Mouse (Mus musculus) MN1 (cell line): ENCODE data around the gene Gpat3.
A peak's percentile ranks its signal among the peaks of the same experiment; 100 is the strongest.

Source experiments
- DNase-seq: peaks from one replicate; pipeline ENCODE4 v3.0.0-alpha.2; 2016; ENCODE audit warnings: low spot score

Gene Gpat3

GRCm38 (mm10) chr5:100861140-100861539 is 15.6 kb downstream of the Gpat3 start:
- DNase-seq, result no peak

DNA sequence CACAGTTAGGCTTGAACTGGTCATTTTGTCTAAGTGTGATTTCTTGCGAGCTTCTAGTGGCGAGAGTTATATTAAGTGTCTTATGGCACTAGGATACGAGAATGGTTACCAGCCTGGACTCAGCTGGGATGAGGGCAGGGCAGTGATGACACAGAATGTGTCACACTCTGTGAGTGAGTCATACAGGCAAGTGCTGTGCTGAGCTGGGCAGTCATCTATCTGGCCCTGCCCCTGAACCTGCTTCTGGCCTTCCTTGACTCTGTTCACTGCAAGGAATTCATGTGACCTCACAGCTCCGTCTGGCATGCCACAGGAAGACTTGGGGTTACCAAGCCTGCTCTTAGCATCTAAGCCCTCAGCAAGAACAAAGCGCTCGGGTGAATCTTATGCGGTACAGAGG is 16.3 kb downstream of the Gpat3 start:
- no peak for DNase-seq

DNA sequence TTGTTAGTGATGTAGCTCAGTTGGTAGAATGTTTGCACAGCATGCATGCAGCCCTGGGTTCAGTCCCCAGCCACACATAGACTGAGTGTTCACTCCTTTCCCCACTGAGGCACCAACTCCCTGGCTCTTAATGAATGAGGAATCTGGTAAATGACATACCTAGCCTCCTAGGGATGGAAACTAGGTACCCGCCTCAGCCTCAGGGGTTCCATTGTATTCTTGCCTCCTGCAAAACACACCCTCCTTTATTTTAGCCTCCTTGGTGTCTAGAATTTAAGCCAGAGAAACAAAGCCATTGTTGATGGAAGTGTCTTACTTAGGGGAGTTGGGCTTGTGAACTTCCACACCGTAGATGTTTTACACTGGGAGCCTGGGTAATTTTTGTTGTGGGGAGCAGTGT is 17.6 kb downstream of the Gpat3 start:
- DNase-seq, result no peak

- DNase-seq, result no peak
These were observed 18.9 kb downstream of the Gpat3 start for GRCm38 (mm10) chr5:100864438-100864837.

DNA sequence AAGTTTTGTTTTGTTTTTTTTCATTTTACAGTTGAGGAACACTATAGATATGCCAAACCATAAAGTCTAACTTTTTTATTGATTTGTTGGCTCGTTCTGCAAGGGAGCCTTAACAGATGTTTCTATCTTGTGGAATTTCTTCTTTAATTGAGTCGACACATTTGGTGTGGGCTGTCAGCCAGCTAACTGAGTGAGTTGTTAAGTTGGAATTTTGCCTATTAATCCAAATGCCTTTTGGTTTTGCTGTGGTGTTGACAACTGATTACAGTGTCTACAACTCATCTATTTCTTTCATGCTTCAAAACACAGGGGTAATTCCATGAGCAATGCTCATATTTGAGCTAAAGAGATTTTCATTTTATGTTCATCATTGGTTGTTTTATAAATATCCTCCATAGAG is 20.7 kb downstream of the Gpat3 start:
- no peak for DNase-seq

DNA sequence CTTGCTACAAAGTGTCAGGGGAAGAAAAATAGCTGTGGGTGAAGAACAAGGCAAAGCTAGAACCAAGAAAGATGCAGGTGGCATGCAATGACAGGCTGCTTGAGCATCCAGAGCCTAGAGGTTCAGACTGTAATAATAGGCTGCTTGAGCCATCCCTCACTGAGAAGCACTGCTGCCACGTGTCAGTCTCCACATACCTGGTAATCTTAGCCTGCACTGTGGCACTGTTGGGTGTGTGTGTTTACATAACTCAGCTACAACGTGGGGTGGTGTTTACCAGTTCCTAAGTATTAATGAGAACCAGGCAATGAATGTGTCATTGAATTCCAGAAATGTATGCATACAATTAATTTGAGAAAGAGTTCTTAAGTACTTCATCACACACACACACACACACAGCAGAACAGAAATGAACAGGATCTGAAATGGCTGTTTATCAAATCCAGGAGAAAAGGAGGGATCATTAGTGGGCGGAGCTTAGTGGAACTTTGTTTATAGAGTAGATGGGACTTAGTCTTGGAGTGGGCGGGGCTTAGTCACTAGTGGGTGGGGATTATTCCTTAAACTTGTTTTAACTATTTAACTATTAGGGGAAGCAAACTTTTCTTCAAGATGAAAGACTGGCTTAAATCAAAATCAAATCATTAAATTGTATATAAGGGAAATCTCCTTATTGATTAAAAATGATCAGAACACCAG is 23.8 kb downstream of the Gpat3 start:
- DNase-seq, result no peak

DNA sequence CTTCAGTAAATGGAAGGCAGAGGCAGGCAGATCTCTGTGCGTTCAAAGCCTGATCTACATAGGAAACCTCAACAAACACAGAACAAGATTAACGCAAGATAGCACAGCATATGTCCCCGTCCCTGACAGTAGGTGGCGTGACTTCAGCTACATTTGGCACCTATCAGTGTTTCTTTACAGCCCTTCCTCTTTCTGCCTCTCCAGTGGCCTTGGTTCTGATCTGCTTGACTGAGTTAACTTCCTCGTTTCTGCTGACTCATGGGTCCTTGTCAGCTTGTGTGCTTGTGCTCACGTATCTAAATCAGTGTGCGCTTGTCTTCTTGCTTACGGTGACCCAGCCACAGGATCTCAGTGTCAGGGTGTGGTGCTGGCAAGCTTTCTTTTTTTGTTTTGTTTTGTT is 26.5 kb downstream of the Gpat3 start:
- no peak for DNase-seq

DNA sequence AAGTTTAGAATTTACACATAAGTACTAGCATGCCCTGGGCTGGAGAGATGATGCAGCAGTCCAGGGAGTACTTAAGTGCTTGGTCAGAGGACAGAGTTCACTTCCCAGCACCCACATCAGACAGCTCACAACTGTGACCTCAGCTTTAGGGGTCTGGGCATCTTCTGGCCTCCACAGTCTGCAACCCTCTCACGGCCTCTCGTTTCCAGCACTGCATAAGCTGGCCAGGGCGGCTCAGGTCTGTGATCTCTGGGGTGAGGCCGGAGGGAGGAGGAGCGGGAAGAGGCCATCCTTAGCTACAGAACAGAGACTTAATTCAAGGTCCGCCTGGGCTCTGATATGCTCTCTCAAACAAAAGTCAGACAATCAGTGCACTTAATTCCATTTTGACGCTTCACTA is 29.2 kb downstream of the Gpat3 start:
- DNase-seq, result no peak

- DNase-seq, result peak; percentile 38
These were observed 29.7 kb downstream of the Gpat3 start for GRCm38 (mm10) chr5:100875180-100875579.

DNA sequence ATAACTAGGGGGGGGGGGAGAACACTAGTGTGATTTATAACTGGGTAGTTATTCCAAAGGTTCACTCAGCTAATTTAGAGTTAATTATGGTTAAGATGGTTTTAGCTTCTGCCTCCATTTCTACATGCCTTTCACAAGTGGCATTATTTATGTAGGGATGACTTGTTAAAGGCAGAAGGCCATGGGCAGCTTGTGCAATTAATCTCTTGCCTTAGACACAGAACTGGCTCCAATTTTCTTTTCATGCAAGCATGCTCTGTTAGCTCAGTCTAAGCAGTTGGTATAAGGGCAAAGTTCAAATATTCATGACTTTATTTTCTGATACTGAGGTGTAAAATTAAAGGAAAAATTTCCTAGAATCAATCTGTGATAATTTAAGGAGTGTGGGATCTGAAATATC is 31.5 kb downstream of the Gpat3 start:
- DNase-seq, result no peak

GRCm38 (mm10) chr5:100885216-100885615 is 39.7 kb downstream of the Gpat3 start:
- no peak for DNase-seq

DNA sequence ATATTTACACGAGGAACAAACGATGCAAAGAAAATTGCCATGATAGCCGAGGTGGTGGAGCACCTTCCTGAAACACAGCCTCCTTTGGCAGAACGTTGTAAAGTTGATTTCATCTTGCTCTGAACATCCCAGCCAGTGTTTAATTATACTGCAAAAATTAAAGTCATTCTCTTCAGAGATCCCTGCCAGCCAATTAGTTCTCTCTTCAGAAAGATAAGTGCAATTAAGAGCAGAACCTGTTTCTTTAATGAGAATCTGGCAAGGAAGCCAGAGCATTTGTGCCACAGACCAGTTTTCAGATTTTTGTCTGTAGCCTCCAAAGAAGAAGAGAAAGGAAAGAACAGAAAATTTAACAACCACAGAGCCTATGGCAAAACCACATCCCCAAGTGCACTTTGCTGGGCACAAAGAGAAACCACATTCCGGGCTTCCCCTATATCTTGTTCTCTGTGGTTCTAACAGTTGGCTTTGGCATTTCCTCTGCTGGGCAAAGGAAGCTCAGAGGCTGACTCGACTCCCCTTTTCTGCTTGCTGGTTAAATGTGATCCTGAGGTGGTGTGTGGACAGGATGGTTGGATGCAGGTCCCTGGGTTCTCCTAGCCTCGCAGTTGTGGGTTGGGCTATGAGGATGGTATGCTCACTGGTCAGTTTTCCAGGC is 40.9 kb downstream of the Gpat3 start:
- DNase-seq, result peak; percentile 9

- no peak for DNase-seq
These were observed 50.7 kb downstream of the Gpat3 start for GRCm38 (mm10) chr5:100896199-100896598.

- DNase-seq, result no peak
These were observed 54.4 kb downstream of the Gpat3 start for GRCm38 (mm10) chr5:100899745-100900489.

DNA sequence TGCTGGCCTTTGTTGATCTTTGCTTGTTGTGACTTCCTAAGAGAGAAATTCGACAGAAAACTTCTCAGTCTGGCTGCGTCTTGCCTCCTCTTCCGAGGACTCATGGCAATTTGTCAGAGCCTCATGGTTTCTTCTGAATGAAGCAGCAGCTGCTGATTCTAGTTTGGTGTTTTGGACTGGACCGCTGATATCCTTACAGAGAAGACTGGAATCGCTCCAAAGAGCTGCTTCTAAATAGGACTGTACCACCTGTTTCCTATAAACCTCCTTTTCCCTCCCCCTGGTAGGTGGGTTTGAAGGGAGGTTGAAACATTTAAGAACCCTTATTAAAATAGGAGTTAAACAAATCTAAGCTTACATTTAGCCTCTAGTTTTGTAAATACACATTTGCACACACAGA is 55.5 kb downstream of the Gpat3 start:
- no peak for DNase-seq

DNA sequence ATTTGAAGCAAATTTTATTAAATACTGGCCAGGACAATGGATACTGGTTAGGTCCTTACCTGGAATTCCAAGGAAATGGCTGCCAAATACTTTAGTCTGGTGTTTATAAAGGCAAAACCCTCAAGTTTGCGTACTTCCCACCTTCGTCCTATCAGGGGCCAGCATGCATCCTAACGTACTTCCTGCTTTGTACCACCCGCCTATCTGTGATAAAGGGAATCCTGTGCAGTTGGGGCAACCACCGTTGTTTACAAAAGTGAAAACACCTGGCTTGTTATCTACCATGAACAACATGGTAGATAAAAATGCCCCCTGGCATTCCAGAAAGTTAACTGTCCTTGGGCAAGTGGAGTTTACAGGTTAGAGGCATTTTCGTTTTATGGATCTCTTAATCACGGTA is 63.0 kb downstream of the Gpat3 start:
- no peak for DNase-seq

DNA sequence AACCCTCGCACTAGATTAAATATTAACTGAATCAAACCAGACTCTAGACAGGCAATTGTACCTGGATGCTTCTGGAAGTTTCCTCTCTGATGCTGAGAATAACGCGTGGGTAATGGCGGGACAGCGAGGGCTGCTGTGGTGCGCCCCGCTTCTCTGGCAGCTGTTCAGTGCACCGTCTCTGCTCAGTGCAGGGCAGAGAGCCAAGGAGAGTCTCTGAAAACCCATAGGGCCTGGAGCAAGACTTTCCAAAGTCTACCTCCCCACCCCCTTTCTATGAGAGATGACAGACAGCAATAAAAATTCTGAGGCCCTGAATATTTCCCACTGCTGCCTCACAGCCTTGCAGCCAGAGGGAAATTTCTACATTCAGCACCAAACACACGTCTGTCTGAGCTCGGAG is 63.4 kb downstream of the Gpat3 start:
- no peak for DNase-seq

DNA sequence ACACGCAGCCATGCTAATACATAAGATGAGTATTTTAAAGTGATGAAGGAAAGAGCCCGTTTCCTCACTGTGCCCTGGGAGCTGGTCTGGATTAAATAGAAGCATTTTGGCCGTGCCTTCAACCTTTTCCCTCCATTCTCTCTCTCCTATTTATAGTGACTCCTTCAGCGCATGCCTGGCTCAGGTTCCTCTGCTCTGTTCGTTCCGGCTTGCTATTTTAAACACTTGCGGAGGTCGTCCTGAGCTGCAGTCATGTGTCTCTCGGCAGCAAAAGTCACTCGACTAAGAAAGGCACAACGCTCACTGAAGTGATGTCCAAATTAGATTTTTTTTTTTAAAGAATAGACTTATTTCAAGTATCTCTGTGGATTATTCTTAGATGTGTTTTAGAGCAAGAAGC is 64.2 kb downstream of the Gpat3 start:
- no peak for DNase-seq

- DNase-seq, result no peak
These were observed 66.1 kb downstream of the Gpat3 start for GRCm38 (mm10) chr5:100911502-100912097.

DNA sequence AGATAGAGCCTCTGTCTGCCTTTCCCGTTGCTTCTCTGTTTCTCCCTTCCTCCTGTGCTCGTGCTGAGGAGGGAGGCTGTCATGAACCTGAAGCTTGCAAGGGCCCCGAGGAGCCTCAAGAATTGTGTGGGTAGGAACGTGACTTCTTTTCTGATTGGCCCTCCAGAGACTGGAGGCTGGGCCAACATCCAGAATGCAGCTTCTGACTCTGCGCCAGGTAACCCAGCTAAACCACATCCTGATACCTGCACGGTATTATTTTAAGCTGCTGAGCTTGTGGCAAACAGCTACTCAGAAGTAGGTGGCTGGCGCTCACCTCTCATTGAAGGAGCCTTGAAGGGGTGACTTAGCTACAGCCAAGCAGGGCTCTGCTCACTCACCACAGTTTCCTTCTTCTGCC is 66.9 kb downstream of the Gpat3 start:
- DNase-seq, result no peak

DNA sequence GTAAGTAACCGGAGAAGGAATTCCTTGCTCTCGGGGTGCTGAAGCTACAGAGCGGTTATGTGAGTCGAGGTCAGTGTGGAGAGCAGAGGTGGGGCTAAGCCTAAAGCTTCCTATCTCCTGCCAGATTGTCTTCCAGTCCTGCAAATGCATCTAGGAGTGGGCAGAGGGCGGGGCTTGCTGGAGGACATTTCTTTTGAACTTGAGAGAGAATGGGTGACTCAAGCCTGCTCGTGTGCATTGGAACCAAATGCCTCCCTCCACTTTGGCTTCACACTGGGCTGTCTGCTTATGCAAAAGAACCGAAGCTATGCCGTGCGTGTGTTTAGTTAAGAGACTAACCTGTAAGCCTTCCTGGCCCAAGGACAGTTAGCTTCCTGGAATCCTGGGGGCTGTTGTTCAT is 67.8 kb downstream of the Gpat3 start:
- DNase-seq, result no peak

DNA sequence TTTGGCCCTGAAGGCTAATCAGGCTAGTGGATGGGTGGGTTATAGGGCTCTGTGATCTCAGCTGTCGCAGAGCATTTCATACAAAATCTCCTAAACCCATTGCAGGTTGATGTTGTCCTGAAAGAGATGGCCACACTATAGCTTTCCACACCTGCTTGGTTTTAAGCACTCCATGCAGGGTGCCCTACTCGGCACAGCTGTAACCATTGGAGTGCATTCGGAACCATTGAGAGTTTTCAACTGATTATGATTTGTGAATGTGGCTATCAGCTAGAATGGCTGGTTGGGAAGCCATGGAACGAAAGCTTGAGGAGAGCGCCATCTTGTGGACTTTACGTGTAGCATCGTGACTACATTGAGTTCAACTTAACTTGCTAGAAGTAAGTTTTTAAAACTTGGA is 69.5 kb downstream of the Gpat3 start:
- DNase-seq, result peak; percentile 78

DNA sequence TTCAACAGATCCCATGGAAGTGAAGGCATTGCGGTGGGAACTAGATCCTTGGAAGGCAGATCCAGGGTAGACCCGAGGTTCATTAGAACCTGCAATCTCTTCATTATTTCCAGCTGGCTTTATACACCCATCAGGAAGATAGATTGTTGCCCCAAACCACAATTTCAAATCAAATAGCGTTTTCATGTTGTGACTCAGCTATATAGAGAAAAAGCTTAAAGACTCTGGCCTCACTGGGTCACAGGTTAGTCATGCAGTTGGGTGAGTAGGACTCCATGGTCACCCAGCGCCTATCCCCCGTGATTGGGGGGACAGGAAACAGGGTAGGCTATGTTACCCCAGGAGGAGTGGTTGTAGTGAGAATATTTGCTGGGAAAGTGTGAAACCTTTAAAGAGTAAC is 69.9 kb downstream of the Gpat3 start:
- no peak for DNase-seq
